Mouse (Mus musculus) kidney, postnatal 14 days (tissue): ENCODE results near the gene Wasf1.

ENCODE experiments used
- DNase-seq: peaks from one replicate; pipeline ENCODE4 v3.0.0; 2022; ENCODE audit warnings: mixed read lengths

Gene Wasf1

DNA sequence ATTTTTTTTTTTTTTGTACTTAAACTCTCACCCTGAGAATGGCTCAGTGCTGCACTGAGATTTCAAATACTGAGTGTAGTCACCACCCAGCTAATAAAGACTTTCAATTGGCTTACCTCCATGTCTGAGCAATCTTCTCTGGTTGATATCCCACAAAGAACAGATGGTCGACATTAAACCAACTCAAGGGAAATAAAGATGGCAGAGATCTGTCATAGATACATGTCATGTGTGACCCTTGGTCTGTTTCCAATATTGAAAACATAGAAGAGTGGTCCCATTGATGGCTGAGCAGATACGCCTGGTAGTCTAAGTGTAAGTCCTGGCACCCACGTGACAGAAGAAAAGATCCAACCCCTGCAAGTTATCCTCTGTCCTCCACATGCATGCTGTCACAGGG is 101.3 kb downstream of the Wasf1 start:
- no peak for DNase-seq

- DNase-seq: peak; percentile 12
These were observed 102.1 kb downstream of the Wasf1 start for GRCm38 (mm10) chr10:40985350-40985749.
